Mouse (Mus musculus) kidney, postnatal 4 days (tissue): ENCODE results near the gene Gm12355.
A peak's percentile ranks its signal among the peaks of the same experiment; 100 is the strongest.

Experiments
- DNase-seq, 2 experiments: peaks; one replicate each; pipeline ENCODE4 v3.0.0; 2021; ENCODE audit warnings: mixed read lengths in 2 of 2

Gm12355 gene

DNA sequence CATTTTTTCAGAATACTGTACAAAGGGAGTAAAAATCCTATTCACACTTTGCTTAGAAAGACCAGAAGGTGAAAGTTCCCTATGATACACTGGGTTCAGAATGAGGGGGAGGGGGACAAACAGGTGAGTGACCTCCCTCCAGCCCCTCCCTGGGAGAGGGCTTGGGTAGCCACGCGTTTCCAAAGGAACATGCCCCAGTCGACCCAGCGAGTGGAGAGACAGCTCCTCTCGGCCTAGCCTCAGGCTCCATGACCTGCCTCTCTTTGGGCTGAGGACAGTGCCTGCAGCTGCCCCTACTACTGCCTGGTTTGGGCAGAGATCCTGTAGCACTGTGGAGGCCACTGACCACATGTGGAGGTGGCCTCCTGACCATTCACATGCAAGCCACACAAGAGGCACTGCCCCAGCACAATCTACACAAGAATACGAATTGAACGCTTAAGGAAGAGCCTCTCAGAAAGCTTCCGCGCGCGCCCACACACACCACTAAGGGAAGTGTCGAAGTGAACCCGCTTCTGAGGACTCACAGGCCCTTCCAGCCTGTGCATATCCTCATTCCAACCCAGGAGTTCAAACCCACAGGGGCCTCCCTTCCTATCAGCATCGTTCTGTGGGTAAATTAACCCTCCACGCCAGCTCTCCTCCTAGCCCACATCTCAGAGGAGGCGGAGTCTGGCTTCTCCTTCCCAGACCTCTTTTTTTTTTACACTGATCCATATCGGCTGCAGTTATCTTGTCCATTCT is 44.0 kb downstream of the Gm12355 start:
- DNase-seq: no peak

DNA sequence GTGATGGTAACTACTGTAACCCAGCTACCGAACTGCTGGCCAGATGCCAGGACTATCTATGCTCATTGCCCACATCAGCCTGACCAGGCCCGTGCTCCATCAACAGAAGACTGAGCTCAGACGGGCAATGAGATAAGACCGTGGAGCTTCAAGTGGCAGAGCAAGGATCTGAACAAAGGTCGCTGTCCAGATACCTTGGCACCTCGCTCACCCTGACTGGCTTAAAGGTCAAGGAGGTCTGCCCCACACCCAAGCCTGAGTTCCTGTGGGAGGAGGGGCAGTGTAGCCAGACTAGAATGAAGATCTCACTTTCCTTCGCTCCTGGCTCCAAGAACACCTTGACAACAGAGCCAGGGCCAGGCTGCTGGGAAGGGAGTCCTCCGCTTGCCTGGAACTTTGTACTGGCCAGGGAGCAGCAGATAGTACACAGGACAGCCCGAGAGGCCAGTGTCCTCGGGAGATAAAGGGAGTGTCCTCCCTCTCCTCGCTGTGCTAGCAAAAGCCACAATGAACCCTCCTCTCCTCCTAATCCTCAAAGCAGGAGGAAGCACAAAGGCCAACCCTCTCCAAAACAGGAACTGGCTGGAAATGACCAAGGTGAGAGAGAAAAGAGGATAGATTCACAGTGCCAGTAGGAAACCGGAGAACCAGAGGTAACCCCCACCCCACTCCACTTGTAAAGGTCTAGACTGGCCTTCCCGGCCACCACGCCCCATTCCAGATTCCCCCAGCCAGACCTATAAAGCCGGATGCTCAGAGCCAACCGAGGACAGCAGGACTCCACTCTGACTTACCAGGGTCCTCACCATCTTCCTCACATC is 45.0 kb downstream of the Gm12355 start:
- peak in 1 of 2 experiments; percentile 31 for DNase-seq

- no peak for DNase-seq
Observed at GRCm38 (mm10) chr11:98577776-98578175, 47.7 kb downstream of the Gm12355 start.
